Mouse (Mus musculus) erythroblast, embryonic 14.5 days (primary cell): ENCODE measurements around the gene Adat1.

Experiments used
- GATA1 ChIP-seq: IDR thresholded peaks from 2 replicates; pipeline ENCODE4 v1.6.1; 2012; ENCODE audit warnings: low read length, inconsistent platforms, mixed read lengths
- TAL1 ChIP-seq: IDR thresholded peaks from 3 replicates; pipeline ENCODE4 v1.6.1; 2012; ENCODE audit warnings: low read length, inconsistent platforms, mixed read lengths

GRCm38 (mm10) chr8:111943544-111943943 is 48.6 kb downstream of the Adat1 start:
- TF ChIP-seq GATA1 (no peak), TAL1 (no peak)
